Mouse (Mus musculus): Measurements from ENCODE around the gene Prkca.
A peak's percentile ranks its signal among the peaks of the same experiment; 100 is the strongest.

- no peak for TF ChIP-seq POLR2A (IDR thresholded peaks at IDR 0.05; ENCODE audit: control insufficient read depth, low read depth, low read length)
- TF ChIP-seq CTCF (IDR thresholded peaks at IDR 0.05; ENCODE audit: control insufficient read depth, insufficient read depth, insufficient replicate concordance, low read depth, low read length): peak; percentile 68; the same call in 1 of the 2 replicates
These were observed 361.4 kb downstream of the Prkca start for GRCm38 (mm10) chr11:107982225-107982896.
